24 mouse cellular contexts compared by ENCODE assay signal in the genomic region with DNA sequence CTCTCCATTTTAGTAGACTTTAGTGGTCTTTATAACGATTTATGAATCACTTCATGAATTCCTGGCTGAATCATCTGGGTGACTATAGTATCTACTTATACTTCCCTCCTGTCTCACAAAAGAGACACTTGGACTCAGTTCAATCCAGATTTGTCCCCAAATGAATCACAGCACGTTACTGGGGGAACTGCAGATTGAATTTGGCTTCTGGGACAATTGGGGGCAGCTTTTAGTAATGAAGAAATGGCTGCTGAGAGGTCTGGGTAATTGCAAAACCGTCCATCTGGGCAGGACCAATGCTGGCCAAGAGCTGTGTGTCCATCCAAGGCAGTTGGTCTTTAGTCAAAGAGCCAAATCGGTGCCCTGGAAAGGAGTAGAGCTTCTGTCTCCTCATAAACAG.
DNase-seq lines count a peak whose midpoint lies in the region; ATAC-seq and TF ChIP-seq lines count a peak whose summit lies in the region.
"Had no signal": no experiment of that assay in that cellular context is flagged by ENCODE, and none has a peak within 500 bp of the region (broad histone marks: within the 10 kb centered on the region; RNA-seq: fewer than 3 reads in every experiment).

No protein-coding gene starts in this region.

- no peak overlapping the region for H3K4me2 ChIP-seq in hindbrain, embryonic 14.5 days (replicated peaks)
- no peak overlapping the region for H3K4me2 ChIP-seq in hindbrain, embryonic 13.5 days
- H3K4me2 ChIP-seq in midbrain, embryonic 11.5 days = no peak overlapping the region
- no peak overlapping the region for H3K4me2 ChIP-seq in midbrain, embryonic 13.5 days (replicated peaks)
- H3K4me2 ChIP-seq: forebrain, embryonic 13.5 days; liver, embryonic 12.5 days; lung, embryonic 14.5 days; midbrain, embryonic 12.5 days; stomach, embryonic 15.5 days had no signal

- WGBS in hindbrain, embryonic 14.5 days = 60% methylated on average over 4 of the region's 4 CpGs
- WGBS in hindbrain, embryonic 13.5 days = 79% methylated on average over 4 of the region's 4 CpGs
- WGBS in midbrain, embryonic 11.5 days = 87% methylated on average over 4 of the region's 4 CpGs
- 74% methylated on average over 4 of the region's 4 CpGs for WGBS in midbrain, embryonic 13.5 days
- WGBS in heart, adult 2 months = 64% methylated on average over 4 of the region's 4 CpGs

- H3K79me2 ChIP-seq in heart, adult 2 months (replicated peaks; ENCODE audit: control insufficient read depth, insufficient read depth, low read length) = no peaks in the 10 kb centered on the region

- H3K4me1 ChIP-seq in hindbrain, embryonic 14.5 days (replicated peaks; ENCODE audit: control insufficient read depth, insufficient read depth, low read length) = no peaks in the 10 kb centered on the region
- no peaks in the 10 kb centered on the region for H3K4me1 ChIP-seq in hindbrain, embryonic 13.5 days (replicated peaks)
- no peaks in the 10 kb centered on the region for H3K4me1 ChIP-seq in midbrain, embryonic 11.5 days (ENCODE audit: control insufficient read depth, insufficient read depth, low read length)
- no peaks in the 10 kb centered on the region for H3K4me1 ChIP-seq in midbrain, embryonic 13.5 days (replicated peaks)
- no peaks in the 10 kb centered on the region for H3K4me1 ChIP-seq in heart, adult 2 months (ENCODE audit: control insufficient read depth, insufficient read depth, low read length)
- H3K4me1 ChIP-seq: forebrain, embryonic 13.5 days; heart, embryonic 10.5 days; liver, embryonic 12.5 days; midbrain, embryonic 12.5 days; stomach, embryonic 15.5 days had no signal

- ATAC-seq in hindbrain, embryonic 14.5 days (ENCODE audit: low FRiP score) = no peak
- ATAC-seq in hindbrain, embryonic 13.5 days (ENCODE audit: low FRiP score) = no peak
- ATAC-seq in midbrain, embryonic 11.5 days (ENCODE audit: low FRiP score) = no peak
- no peak for ATAC-seq in midbrain, embryonic 13.5 days
- ATAC-seq: CD4-positive, CD25-positive, alpha-beta regulatory T cell, adult 4 months; forebrain, embryonic 13.5 days; intestine, embryonic 16.5 days; liver, embryonic 12.5 days had no signal

- H3K9ac ChIP-seq in hindbrain, embryonic 14.5 days = no peak overlapping the region
- no peak overlapping the region for H3K9ac ChIP-seq in hindbrain, embryonic 13.5 days
- H3K9ac ChIP-seq in midbrain, embryonic 11.5 days (ENCODE audit: low read length) = no peak overlapping the region
- no peak overlapping the region for H3K9ac ChIP-seq in midbrain, embryonic 13.5 days (replicated peaks)
- no peak overlapping the region for H3K9ac ChIP-seq in heart, adult 2 months (ENCODE audit: low read depth, low read length)
- H3K9ac ChIP-seq: forebrain, embryonic 13.5 days; liver, embryonic 12.5 days; lung, embryonic 14.5 days; midbrain, embryonic 12.5 days; stomach, embryonic 15.5 days had no signal

- no peak overlapping the region for H3K4me3 ChIP-seq in hindbrain, embryonic 14.5 days (replicated peaks; ENCODE audit: low read length)
- no peak overlapping the region for H3K4me3 ChIP-seq in hindbrain, embryonic 13.5 days
- H3K4me3 ChIP-seq in midbrain, embryonic 11.5 days (ENCODE audit: low read depth, low read length) = no peak overlapping the region
- no peak overlapping the region for H3K4me3 ChIP-seq in midbrain, embryonic 13.5 days (replicated peaks)
- no peak overlapping the region for H3K4me3 ChIP-seq in heart, adult 2 months
- H3K4me3 ChIP-seq: forebrain, embryonic 13.5 days; heart, embryonic 10.5 days; liver, embryonic 12.5 days; midbrain, embryonic 12.5 days; stomach, embryonic 15.5 days had no signal

- DNase-seq in hindbrain, embryonic 14.5 days (ENCODE audit: low spot score) = peak; percentile 48
- DNase-seq in midbrain, embryonic 11.5 days (ENCODE audit: low spot score, missing footprints) = peak; percentile 39
- peak; percentile 41 for DNase-seq in NIH3T3 (ENCODE audit: low read depth)
- DNase-seq in layer of hippocampus, postnatal 10 days (ENCODE audit: low spot score in 2 of 2) = peak; percentile 28 to 32
- DNase-seq in heart, adult 2 months = no peak
- no peak for DNase-seq in heart, postnatal 10 days
- DNase-seq: adrenal gland, postnatal 25 days; cerebellum, adult 9-10 months; embryo, embryonic 11 days; gastrocnemius, postnatal 25 days; lung, embryonic 14.5 days; thymus, adult 2 months had no signal

- intact Hi-C loops in heart, adult 2 months (cut with DNase I) = no loop called here
- intact Hi-C loops in heart, postnatal 10 days (cut with DNase I) = no loop called here

- H3K9me3 ChIP-seq in hindbrain, embryonic 14.5 days (ENCODE audit: control insufficient read depth, low read length) = no peaks in the 10 kb centered on the region
- no peaks in the 10 kb centered on the region for H3K9me3 ChIP-seq in hindbrain, embryonic 13.5 days
- H3K9me3 ChIP-seq in midbrain, embryonic 11.5 days (ENCODE audit: control insufficient read depth, low read length) = no peaks in the 10 kb centered on the region
- no peaks in the 10 kb centered on the region for H3K9me3 ChIP-seq in midbrain, embryonic 13.5 days
- H3K9me3 ChIP-seq: forebrain, embryonic 13.5 days; G1E; heart, embryonic 10.5 days; liver, embryonic 12.5 days; midbrain, embryonic 12.5 days; stomach, embryonic 15.5 days had no signal

- H3K36me3 ChIP-seq in hindbrain, embryonic 14.5 days (replicated peaks; ENCODE audit: control insufficient read depth, insufficient read depth) = no peaks in the 10 kb centered on the region
- H3K36me3 ChIP-seq in hindbrain, embryonic 13.5 days = no peaks in the 10 kb centered on the region
- no peaks in the 10 kb centered on the region for H3K36me3 ChIP-seq in midbrain, embryonic 11.5 days (ENCODE audit: control insufficient read depth, insufficient read depth, low read length)
- H3K36me3 ChIP-seq in midbrain, embryonic 13.5 days = no peaks in the 10 kb centered on the region
- no peaks in the 10 kb centered on the region for H3K36me3 ChIP-seq in heart, adult 2 months (ENCODE audit: control insufficient read depth, insufficient read depth, low read length)
- H3K36me3 ChIP-seq: G1E; heart, embryonic 10.5 days; liver, embryonic 12.5 days; midbrain, embryonic 12.5 days; stomach, embryonic 15.5 days had no signal

- no peak for TF ChIP-seq CTCF in heart, adult 2 months (IDR thresholded peaks at IDR 0.05)

- no peak for TF ChIP-seq EP300 in heart, adult 2 months (IDR thresholded peaks at IDR 0.05; ENCODE audit: insufficient read depth, low read depth, low read length)

- no peaks in the 10 kb centered on the region for H3K27me3 ChIP-seq in hindbrain, embryonic 14.5 days (ENCODE audit: control insufficient read depth, insufficient read depth, low read length)
- no peaks in the 10 kb centered on the region for H3K27me3 ChIP-seq in hindbrain, embryonic 13.5 days
- no peaks in the 10 kb centered on the region for H3K27me3 ChIP-seq in midbrain, embryonic 11.5 days (ENCODE audit: control insufficient read depth, insufficient read depth, low read length)
- no peaks in the 10 kb centered on the region for H3K27me3 ChIP-seq in midbrain, embryonic 13.5 days
- H3K27me3 ChIP-seq in heart, adult 2 months (ENCODE audit: control insufficient read depth, insufficient read depth, low read length) = no peaks in the 10 kb centered on the region
- H3K27me3 ChIP-seq: forebrain, embryonic 13.5 days; liver, embryonic 12.5 days; stomach, embryonic 15.5 days had no signal

- TF ChIP-seq POLR2A in heart, adult 2 months (IDR thresholded peaks at IDR 0.05; ENCODE audit: insufficient read depth, low read depth, low read length) = no peak

- H3K27ac ChIP-seq in hindbrain, embryonic 14.5 days = no peak overlapping the region
- H3K27ac ChIP-seq in hindbrain, embryonic 13.5 days = no peak overlapping the region
- H3K27ac ChIP-seq in midbrain, embryonic 11.5 days (ENCODE audit: low read depth, low read length) = no peak overlapping the region
- H3K27ac ChIP-seq in midbrain, embryonic 13.5 days = no peak overlapping the region
- H3K27ac ChIP-seq in heart, adult 2 months = no peak overlapping the region
- H3K27ac ChIP-seq: forebrain, embryonic 13.5 days; heart, embryonic 10.5 days; kidney, postnatal 0 days; liver, embryonic 12.5 days; macrophage; midbrain, embryonic 12.5 days; stomach, embryonic 15.5 days had no signal

Comparison
In these comparisons a context has a peak if more than half of its experiments do, and no peak if none do; other contexts are left out.
1. DNase-seq: peak in hindbrain, embryonic 14.5 days (single experiment), midbrain, embryonic 11.5 days (single experiment), NIH3T3 (single experiment) and layer of hippocampus, postnatal 10 days (2 of 2); none in heart, adult 2 months (0 of 2) and heart, postnatal 10 days (0 of 2).